Mouse (Mus musculus) right cerebral cortex, postnatal 14 days (tissue): ENCODE measurements around the gene Itga3.

Experiments used
- DNase-seq: peaks from one replicate; pipeline ENCODE4 v3.0.0; 2022

Gene Itga3

DNA sequence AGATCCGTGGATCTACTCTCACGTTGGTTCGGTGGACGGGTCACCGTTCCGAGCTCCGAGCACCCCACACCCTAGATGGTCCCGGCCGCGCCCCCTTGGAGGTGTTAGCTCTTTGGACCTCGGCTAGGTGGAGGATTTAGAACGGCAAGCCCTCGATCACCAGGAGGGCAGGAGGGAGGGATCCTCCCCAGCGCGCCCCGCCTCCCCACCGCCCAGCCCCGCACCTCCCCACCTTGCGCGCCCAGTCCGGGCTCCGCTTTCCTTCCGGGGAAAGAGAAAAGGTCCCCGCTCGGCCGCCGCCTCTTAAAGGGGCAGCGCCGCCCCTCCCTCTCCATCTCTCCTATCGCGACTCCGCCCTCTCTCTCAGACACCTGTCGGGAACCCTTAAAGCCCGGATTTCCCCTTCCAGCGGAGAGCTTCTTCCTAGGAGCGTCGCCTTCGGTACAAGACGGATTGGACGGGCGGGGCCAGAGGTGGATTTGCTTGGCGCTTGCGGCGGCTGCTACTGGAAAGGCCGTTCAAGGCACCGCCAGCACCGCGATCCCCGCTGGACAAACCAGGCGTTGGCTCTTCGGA lies at the start of gene Itga3:
Gene Itga3 (minus strand): TSS at position 266 of the 576 bp plus-strand sequence.
- peak; percentile 55 for DNase-seq

DNA sequence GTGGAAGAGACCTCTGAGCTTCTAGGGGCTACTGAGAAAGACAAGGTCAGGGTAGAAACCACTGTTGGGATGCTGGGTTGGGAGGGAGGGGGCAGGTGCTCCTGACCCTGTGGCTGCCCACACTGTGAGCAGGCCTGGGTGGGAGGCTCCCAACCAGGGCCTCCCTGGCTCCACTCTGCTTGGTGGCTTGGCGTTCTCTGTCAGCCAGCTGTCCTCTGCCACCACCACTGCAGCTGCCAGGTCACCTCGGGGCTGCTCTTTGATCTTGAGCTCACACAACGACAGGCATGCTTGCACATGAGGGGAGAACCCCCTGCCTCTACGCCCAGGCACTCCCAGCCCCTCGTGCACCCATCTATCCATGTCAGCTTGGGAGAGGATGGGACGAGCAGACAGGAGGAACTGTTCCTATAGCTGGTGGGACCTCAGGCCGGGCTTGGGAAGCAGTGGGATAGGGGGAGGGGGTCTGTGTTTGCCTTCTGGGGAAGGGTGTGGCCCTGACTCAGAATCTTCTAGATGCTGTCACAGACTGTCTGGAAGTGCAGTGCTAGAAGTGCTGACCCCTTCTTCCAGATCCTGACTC lies 48.9 kb upstream of the Itga3 start:
- no peak for DNase-seq

DNA sequence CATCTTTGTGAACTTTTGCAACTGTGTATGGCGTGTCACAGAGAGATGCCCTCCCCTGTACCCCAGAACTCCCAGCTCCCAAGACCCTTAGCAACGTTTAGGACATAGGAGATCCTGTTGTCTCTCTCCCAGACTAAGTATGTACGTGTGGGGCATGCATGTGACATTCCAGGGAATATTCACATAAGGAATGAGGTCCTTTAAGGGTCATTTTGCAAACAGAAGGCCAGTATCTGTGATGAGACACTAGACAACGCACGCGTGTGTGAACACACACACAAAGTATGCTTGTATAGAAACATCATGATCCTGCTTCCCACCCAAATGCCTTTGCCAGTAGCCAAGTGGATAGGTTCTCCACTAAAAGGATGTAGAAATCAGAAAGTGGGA lies 45.5 kb upstream of the Itga3 start:
- no peak for DNase-seq

DNA sequence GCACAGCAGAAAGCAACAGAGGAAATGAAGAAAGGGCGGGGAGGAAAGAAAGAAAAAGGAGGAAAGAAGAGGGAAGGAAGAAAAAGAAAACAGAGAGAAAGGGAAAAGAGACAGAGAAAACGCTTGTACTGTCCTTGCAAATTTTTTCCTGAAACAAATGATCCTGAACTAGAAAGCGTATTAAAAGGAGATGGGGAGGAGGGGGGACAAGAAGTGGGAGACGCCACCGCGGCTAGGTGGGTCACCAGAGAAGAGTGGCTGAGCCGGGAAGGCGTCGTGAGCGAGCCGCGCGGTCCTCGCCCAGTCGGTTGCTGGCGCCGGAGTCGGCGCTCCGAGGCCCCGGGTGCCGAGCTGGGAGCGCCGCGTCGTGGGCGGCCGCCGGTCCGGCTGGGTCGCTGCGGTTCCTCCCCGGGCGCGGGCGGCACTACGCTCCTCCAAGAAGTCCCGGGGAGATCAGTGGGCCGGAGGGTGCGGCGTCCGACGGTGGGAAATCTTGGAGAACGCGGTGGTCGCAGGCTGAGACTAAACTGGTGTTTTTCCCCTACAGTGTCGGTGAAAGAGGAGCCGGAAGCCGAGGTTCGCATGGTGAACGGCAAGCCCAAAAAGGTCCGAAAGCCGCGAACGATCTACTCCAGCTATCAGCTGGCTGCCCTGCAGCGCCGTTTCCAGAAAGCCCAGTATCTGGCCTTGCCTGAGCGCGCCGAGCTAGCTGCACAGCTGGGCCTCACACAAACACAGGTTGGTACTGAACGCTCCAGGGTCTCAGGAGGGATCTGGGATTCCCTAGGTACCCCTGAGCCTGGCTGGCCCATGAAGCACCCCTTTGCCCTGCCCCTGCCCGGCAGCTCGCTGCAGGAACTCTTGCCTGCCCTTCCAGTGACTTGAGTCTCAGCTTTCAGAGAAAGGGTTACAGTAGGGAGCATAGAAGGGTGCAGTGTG lies 44.8 kb upstream of the Itga3 start:
- DNase-seq: no peak

DNA sequence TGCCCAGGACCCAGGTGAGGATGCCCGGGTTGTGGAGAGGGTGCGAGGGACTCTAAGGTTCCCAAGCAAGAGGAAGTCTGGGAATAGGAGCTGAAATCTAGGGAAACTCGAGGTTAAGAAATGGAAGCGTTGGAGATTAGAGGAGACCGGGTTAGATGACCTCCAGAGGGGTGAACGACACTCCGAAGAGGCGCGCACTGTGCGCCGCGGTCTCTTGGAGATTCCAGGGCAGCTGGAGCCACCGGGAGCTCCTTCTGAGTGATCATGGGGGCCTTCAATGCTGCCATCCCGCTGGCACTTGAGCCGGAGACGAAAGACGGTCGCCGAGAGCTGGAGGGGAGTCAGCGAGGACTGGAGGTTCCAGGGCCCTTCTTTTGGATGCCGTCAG lies 44.0 kb upstream of the Itga3 start:
- no peak for DNase-seq

DNA sequence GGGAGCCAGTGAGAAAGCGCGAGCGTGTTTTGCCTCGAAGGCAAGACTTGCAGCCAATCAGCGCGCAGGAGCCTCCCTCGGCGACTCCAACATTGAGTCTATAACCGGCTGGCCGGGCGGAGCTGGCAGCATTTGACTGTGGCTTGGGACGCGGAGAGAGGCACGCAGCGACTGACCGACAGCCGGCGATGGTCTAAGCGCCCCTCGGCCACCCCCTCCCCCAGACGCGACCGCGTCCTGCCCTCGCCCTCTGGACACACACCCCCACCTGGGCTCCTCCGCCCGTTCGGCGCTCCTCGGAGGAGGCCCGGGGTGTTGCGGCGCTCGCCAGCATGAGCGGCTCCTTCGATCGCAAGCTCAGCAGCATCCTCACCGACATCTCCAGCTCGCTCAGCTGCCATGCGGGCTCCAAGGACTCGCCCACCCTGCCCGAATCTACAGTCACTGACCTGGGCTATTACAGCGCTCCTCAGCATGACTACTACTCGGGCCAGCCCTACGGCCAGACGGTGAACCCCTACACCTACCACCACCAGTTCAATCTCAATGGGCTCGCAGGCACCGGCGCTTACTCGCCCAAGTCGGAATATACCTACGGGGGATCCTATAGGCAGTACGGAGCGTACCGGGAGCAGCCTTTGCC lies 43.5 kb upstream of the Itga3 start, which contains the start of gene Dlx3:
Gene Dlx3 (plus strand): TSS at position 130 of the 643 bp plus-strand sequence.
- peak; percentile 34 for DNase-seq

DNA sequence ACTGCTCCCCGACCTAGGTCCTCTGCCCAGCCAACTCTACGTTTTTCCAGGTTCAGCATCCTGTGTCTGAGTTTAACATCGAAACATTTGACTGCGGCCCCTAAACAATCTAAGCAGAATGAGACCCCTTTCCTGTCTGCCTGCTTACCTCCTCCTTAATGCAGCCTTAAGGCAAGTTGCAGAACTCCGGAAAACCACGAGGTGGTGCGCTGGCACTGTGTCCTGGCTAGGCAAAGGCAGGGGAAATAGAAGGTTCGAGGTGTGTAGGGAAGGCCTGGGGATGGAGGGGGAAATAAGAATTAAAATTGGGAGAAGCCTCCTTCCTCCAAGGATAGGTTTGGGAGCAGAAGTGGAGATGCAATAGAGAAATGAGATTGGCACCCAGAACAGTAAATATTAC lies 41.9 kb upstream of the Itga3 start:
- peak; percentile 83 for DNase-seq

DNA sequence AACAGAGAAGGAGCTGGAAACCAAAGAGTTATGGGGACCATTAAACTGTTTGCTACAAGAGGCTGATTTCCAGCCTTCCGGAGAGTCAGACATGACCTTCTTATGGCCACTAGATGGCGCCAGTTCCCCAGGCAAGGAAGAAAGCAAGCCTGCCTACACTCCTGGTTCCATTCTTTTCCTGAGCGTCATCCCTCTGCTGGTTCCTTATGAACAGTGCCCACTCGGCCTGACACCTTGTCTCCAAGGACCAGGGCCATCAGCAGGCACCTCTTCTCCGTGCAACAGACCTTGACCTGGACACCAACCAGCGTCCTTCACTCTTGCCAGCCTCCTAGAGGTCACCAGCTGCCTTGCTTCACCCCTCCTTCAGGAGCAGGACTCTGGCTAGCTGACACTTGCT lies 40.4 kb upstream of the Itga3 start:
- peak; percentile 72 for DNase-seq

DNA sequence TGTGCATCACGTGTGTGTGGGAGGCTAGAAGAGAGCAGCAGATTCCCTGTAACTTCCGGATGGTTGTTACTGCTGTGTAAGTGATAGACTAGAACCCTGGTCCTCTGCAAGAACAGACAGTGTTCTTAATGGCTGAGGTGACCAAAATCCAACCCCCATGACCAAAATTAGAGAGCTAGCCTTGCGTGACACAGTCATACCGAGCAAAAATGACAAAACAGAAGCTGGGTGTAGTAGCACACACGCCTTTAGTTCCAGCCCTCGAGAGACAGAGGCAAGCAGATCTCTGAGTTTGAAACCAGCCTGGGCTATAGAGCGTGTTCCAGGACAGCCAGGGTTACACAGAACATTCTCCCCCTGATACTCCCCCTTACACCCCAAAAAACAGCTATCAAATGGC lies 33.5 kb upstream of the Itga3 start:
- DNase-seq: no peak

DNA sequence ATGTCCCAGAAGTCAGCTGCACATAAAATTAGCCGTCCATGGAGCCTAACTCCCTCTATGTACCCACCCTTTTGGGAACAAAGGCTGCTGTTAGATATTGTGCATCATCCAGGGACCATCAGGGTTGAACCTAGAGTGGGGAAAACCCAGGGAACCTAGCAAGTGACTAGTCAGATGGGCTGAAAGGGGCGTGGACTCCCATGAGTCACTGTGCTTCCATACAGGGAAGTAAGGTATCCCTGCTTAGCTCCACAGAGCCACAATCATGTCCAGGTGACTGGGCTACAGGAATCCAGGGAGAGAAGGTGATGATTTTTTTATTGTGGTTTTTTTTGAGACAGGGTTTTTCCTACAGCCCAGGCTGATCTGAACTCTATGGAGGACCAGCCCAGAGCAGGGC lies 32.4 kb upstream of the Itga3 start:
- DNase-seq: no peak

DNA sequence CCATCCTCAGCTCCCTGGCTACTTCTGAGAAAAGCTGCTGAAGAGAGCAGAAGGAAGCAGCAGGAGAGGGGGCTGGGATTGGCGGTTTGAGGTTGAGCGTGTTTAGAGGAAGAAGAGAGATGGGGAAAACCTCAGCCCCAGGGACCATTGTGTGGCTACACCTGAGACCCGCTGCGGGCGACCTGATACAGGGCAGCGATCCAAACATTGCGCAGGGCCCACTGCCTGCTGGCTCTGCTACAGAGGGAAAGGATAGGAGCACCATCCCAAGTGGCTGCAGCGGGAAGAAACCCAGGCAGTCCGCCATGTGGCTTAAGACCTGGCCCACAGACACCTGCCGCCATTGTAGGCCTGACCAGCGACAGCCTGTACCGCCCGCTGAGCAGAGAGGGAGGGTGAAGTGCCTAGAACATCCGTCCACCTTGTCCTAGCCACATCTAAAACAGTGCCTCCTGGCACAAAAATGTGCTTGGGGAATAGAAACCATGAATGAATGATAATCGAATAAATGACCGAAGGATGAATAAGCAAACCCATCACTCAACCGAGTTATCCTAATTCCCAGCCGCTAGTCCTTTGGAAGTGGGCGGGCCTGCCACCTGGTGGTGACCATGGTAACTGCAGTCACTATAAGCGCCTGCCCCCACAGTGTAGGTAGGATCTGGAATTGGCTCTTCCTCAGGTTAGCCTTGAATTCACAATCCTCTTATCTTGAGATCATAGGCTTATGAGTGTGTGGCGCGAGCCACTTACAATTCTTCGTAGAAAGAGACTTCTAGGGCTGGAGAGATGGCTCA lies 30.0 kb upstream of the Itga3 start:
- peak; percentile 81 for DNase-seq

DNA sequence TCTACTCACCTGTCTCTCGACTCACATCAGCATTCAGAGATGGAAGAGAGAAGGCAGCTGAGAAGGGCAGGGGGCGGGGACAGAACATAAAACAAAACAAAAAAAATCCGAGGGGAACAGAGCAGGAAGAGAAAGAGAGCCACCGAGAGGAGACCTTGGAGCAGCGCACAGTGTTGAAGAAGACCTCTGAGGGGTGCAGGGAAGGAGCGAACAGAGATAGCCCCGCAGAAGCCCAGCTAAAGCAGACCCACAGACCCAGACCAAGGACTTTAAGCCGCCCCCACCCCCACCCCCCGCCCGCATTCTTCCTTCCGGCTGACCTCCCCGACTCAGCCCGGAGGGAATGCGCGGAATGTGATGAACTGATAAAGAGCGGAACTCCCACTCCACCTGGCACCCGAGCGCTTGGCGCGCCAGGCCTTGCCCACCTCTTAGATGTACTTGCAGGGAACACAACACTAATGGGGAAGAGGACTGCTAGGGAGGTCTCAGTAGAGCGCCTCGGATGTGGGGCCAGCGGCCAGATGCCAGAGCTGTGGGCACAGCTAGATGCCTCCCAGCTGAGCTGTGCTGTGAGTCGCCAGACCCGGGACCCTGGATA lies 28.8 kb upstream of the Itga3 start:
- no peak for DNase-seq

DNA sequence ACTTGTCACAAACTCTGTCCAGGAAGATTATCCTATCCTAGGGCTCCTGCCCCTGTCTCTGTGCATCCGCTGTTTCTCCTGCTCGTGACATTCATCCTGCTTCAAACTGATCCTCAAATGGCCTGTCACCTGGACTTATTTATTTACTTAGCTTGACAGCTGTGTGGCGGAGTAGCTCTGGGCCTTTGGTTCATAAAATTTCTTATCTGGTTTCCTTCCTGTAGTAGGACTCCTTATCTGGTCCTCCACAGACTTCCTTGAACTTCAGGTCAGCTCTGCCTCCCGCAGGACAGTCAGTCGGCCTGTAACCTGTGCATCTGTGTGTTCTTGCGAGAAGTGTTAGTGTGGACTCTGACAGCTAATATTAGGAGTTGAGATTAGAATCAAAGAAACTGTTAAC lies 27.7 kb upstream of the Itga3 start:
- DNase-seq: no peak

DNA sequence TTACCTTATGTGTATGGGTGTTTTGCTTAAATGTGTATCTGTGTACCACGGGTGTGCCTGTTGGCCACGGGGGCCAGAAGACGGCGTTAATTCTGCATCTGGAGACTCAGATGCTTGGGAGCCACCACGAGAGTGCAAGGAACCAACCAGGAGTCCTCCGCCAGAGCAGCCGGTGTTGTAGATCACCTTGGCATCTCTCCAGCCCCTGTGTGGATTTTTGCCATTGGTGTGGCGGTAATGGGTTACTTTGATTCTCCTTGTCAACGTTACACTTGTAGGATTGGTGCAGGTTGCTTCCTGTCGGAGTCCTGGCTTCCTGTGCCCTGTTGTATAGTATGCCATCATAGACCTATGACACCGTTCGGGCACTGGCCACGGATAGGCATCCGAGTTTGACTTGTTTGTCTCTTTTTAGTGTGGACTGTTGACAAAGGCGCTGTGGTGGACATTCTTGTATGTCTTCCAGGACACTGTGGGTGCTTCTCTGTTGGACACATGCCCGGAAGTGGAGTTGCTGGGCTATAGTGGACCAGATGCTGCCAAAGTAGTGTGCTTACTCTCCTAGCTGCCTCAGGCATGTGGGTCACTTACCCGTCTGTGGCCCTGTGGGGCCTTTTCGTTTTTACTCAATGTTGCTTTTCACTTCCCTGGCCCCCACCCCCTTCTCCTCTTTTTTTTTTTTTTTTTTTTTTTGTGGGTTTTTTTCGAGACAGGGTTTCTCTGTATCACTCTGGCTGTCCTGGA lies 25.7 kb upstream of the Itga3 start:
- no peak for DNase-seq

DNA sequence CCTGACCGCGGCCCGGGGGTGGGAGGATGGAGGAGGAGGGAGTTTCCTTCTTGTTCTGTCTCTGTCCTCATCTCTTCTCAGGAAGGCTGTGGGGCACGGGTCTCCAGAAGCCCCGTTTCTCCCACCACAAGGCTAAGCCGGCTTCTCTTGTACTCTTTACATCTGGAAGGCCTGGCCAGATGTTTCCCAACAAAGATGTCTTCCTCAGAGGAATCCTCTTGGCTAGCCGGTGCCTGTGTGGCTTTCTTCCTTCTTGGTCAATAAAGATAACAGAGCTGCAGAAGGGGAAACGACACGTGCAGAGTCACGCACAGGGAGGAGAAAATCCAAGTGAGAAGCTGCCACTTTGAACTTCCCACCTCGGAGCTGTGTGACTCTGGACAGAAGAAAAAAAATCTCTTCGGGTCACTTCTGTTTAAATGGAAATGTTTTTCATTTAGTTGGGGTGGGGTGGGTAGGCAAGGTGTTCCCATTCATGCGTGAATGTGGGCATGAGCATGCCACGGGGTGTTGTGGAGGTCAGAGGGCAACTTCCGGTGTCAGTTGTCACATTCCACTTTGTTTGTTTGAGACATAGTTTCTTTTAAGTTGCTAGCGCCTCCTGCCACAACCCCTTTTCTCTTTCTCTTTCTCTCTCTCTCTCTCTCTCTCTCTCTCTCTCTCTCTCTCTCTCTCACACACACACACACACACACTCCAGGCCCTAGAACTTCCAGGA lies 24.6 kb upstream of the Itga3 start:
- DNase-seq: no peak

DNA sequence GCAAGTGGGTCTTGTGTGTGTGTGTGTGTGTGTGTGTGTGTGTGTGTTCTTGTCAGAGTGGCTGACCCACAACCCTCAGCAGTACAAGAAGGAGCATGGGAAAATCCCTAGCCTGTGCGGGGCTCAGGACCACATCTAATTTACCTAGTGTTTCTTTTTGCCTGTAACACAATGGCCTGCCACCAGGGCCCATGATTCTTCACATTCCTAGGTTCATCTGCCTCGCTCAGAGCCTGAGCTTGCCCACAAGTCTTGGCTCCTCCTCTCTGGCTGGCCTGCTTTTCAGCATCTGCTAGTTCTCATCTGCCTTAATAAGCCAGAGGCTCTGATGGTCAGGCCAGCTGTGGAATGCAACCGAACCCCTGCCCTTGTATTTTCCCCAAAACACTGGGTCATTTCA lies 23.8 kb upstream of the Itga3 start:
- no peak for DNase-seq

DNA sequence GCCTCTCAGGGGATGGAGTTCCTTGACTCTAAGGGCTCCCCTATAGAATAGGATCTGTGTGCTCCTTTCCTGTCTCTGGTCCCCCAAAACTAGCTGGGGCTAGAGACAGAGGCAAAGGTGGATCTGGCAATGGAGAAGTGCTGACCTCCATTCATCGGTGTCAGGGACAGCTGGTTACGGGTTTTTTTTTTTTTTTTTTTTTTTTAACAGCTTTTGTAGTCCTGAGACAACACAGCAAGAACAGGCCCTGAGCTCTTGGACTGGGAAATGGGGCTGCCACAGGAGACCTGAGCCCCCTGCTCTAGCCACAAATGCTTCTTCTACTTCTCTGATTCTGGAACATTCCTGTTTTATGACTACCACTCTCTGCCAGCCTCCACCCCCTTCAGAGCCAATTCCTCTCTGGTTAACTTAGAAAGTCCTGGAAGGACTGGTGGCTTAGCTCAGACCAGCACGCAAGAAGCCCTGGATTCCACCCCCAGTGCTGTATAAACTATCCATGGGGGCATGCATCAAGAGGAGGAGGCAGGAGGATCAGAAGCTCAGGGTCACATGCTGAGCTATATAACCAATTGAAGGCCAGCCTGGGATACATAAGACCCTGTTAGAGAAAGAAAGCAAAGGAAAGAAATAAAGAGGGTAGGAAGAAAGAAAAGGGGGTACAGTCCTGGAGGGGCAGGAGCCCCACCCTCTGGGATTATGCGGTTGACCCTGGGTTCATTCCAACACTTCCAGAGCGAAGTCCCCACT lies 21.9 kb upstream of the Itga3 start:
- DNase-seq: no peak

DNA sequence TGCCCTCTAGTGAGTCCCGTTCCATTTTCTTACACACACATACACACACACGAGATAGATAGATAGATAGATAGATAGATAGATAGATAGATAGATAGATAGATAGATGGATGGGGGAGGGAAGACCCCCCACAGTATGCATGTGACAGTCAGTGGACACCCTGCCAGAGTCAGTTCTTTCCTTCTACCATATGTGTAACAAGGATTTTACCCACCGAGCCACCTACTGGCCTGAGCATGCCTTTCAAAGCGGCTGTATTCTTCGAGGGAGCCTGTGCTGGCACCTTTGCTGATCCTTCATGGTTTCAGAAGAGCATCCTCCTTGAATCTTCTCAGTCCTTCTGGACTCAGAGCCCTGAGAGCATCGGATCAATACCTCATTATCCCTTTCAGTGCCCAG lies 21.3 kb upstream of the Itga3 start:
- DNase-seq: no peak

DNA sequence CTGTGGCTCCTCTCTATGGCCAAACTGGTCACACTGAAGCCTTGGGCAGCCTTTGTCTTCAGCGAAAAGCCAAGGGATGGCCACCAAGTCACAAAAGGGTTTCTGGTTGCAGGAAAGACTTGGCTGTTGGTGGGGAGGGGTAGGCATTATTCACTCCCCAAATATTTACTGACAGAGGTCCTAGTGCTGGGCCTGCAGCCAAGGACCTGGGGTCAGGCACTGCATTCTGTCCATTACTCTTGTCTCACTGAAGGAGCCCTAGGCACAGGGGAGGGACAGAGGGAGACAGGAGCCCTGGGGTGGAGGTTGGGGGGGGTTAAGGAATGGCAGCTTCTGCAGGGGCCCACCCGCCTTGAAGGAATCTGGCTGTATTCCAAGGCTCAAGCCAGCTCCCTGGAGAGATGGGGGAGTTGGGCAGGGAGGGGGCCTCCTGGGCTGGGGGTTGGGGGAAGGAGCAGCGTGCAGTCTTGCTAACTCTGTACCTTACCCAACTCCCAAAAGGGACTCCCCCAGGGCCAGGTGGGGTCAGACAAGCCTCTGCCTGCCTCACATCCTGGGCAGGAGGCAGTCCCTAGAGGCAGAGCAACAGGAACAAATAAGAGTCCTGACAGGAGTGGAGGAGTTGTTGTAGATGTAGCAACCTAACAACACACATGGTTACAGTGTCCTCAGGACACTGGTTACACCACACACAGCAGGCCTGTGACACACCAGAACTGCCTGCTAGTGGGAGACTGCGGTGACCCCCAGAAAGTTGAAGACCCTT lies 20.2 kb upstream of the Itga3 start:
- no peak for DNase-seq
